Mouse (Mus musculus): ENCODE data around the gene 1700122O11Rik. TPM values are rescaled to one million over a fixed set of nuclear protein-coding genes. Genes with fewer than 3 reads are reported as not detected.

1700122O11Rik gene
- polyA plus RNA-seq, 1 experiment = not detected

DNA sequence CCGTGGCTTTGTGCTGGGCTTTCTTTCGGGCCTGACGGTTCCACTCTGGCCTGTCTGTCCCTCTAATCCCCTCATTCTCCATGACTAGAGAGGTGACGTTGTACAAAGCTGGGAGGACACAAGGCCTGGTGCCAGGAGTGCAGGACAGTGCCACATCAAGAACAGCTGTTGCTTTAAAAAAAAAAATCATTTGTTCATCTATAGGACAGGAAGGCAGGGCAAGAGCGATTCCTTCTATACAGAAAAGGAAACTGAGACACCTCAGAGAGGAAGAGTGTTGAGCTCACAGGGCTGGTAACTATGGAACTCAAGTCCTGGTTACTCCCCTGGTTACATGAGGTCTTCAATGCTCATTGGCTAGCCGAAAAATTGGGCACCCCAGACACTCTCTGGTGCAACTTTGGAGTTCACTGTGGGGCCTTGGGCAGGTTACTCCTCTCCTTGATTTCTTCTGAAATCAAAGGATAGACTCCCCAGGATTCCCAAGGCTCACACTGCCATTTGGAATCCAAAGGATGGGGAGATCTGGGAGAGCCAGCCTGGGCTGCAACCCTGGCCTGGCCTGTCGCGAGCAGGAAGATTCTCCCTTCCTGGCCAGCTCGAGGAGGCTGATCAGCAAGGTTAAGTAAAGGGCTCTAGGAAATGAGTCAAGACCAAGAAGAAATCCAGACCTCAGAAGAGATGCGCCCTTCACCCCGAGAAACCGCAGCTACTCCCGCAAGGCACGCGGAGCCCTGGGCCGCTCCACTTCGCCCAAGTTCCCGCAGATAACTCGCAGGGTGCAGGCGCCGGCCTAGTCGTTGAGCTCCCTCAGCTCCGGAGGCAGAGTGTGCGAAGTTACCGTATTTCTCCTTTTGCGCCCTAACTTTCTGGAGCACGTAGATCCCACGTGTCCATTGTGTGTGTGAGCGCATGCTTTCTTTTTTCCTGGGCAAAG lies 3.5 kb upstream of the 1700122O11Rik start:
- peak overlapping the region; percentile 19 for H3K4me3 ChIP-seq (ENCODE audit: insufficient read depth, low read depth, low read length)
- 23% methylated on average over 29 of the region's 29 CpGs for WGBS
- peak overlapping the region; percentile 8; the same call in 1 of the 2 replicates for H3K27ac ChIP-seq (ENCODE audit: insufficient read depth, low read depth, low read length)
- H3K36me3 ChIP-seq (ENCODE audit: control insufficient read depth, insufficient read depth, low read length) = no peaks in the 10 kb centered on the region
- H3K4me1 ChIP-seq (ENCODE audit: control insufficient read depth, insufficient read depth, low read length) = no peaks in the 10 kb centered on the region; the same call in 1 of the 2 replicates
- H3K27me3 ChIP-seq (replicated peaks; ENCODE audit: control insufficient read depth, insufficient read depth, low read length) = no peaks in the 10 kb centered on the region
- DNase-seq = peak; percentile 58
- TF ChIP-seq CTCF (conservative IDR thresholded peaks at IDR 0.05; ENCODE audit: insufficient read depth, insufficient read length, low read depth, low read length) (no peak), POLR2A (IDR thresholded peaks at IDR 0.05; ENCODE audit: low read depth, low read length) (no peak)

DNA sequence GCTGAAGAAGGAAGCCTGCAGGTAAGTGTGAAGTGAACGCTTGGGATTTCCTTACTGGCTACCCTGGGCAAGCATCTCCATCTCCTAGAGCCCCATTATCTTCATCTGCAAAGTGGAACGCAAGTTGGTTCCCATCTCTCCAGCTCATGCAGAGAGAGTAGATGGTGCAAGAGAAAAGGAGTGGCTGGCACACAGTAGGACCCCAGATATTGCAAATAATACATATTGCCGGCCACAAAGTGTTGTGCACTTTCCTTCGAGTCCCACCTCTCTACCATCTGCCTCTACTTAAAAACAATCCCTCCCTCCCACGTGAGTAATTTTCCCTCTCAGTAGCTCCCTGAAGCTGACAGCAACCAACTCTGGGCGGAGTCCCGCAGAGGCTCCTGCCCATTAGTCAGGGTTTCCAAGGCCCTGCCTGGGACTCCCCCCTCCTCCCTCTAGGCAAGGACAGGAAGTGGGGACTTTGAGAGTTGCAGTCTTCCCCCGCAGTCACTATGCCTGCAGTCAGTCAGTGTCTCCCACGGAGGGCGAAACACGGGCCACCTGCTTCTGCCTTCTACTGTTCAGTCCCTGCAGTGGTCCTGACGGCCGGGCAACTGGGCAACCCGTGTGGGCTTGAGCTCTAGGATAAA lies 1.3 kb upstream of the 1700122O11Rik start:
- DNase-seq = peak; percentile 71
- Histone ChIP-seq H3K27me3 (replicated peaks; ENCODE audit: control insufficient read depth, insufficient read depth, low read length) (no peaks in the 10 kb centered on the region), H3K36me3 (ENCODE audit: control insufficient read depth, insufficient read depth, low read length) (no peaks in the 10 kb centered on the region), H3K4me3 (ENCODE audit: insufficient read depth, low read depth, low read length) (peak overlapping the region; percentile 23; the same call in 1 of the 2 replicates), H3K27ac (ENCODE audit: insufficient read depth, low read depth, low read length) (no peak overlapping the region; the same call in 1 of the 2 replicates), H3K4me1 (ENCODE audit: control insufficient read depth, insufficient read depth, low read length) (no peaks in the 10 kb centered on the region; the same call in 1 of the 2 replicates)
- TF ChIP-seq POLR2A (IDR thresholded peaks at IDR 0.05; ENCODE audit: low read depth, low read length) (no peak), CTCF (conservative IDR thresholded peaks at IDR 0.05; ENCODE audit: insufficient read depth, insufficient read length, low read depth, low read length) (no peak)
- 18% methylated on average over 14 of the region's 14 CpGs for WGBS

DNA sequence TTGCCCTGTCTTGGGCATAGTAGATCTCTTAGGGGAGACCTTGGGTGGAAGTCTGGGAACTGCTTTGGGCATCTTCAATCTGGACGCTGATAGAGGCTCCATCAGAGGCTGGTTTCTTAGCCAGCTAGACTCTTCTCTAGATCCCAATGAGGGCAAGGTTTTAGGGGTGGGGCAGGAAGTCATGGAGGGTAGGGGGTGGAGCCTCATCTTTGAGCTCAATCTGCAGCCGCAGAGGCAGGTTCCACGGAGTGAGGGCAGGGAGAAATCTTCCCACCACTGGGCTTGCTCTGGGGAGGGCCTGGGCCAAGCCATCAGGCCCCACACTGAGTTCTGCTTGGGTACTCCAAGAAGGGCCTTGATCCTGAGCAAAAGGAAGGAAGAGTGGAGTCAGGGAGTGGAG lies 1.2 kb downstream of the 1700122O11Rik start:
- Histone ChIP-seq H3K27me3 (replicated peaks; ENCODE audit: control insufficient read depth, insufficient read depth, low read length) (peaks cover 1% of the 10 kb centered on the region; the same call in 1 of the 2 replicates), H3K36me3 (ENCODE audit: control insufficient read depth, insufficient read depth, low read length) (no peaks in the 10 kb centered on the region), H3K27ac (ENCODE audit: insufficient read depth, low read depth, low read length) (no peak overlapping the region), H3K4me1 (ENCODE audit: control insufficient read depth, insufficient read depth, low read length) (no peaks in the 10 kb centered on the region; the same call in 1 of the 2 replicates), H3K4me3 (ENCODE audit: insufficient read depth, low read depth, low read length) (no peak overlapping the region)
- TF ChIP-seq POLR2A (IDR thresholded peaks at IDR 0.05; ENCODE audit: low read depth, low read length) = no peak
- TF ChIP-seq CTCF (conservative IDR thresholded peaks at IDR 0.05; ENCODE audit: insufficient read depth, insufficient read length, low read depth, low read length) = no peak
- 70% methylated on average over 3 of the region's 3 CpGs for WGBS
- no peak for DNase-seq

DNA sequence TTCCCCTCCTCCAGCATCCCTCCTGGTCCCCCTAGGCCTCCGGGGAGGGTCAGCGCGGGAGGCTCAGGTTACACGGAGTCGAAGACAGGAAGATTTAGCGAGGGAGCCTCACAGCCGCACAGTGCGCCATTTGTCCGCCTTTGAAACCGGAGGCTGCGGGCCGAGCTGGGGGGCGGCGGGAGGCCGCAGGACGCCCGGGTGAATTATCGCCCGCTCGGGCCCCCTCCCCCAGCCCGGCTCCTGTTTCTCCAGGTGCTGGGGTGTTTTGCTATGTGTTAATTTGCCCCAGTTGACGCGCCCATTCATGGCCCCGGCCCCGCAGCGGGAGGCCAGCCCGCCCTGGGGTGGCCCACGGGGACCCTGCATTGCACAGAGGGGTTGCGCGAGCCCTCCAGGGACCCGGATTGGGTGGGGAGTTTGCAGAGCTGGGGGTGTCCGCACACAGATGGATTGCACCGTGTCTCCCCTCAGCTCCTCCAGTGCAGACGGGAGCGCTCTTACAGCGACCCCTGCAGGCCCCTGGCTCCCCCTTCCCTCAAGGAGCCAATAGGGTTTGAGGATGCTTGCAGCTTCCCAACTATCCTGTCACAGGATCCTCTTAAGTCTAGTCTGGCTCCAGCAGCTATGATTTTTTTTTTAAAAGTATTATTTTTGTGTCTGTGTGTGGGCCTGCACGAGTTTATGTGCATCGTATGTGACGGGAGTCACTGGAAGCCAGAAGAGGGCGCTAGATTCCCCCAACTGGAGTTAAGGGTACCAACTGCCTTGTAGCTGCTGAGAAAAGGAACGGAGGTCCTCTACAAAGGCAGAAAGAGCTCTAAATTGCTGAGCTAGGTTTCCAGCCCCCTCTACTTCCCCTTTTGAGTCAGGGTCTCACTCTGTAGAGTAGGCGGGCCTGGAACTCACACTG lies 6.3 kb downstream of the 1700122O11Rik start:
- Histone ChIP-seq H3K4me3 (ENCODE audit: insufficient read depth, low read depth, low read length) (no peak overlapping the region), H3K27me3 (replicated peaks; ENCODE audit: control insufficient read depth, insufficient read depth, low read length) (peaks cover 3% of the 10 kb centered on the region; the same call in 1 of the 2 replicates), H3K27ac (ENCODE audit: insufficient read depth, low read depth, low read length) (no peak overlapping the region), H3K36me3 (ENCODE audit: control insufficient read depth, insufficient read depth, low read length) (no peaks in the 10 kb centered on the region), H3K4me1 (ENCODE audit: control insufficient read depth, insufficient read depth, low read length) (no peaks in the 10 kb centered on the region)
- TF ChIP-seq CTCF (conservative IDR thresholded peaks at IDR 0.05; ENCODE audit: insufficient read depth, insufficient read length, low read depth, low read length) = no peak
- TF ChIP-seq POLR2A (IDR thresholded peaks at IDR 0.05; ENCODE audit: low read depth, low read length) = no peak
- no peak for DNase-seq
- 13% methylated on average over 42 of the region's 42 CpGs for WGBS

DNA sequence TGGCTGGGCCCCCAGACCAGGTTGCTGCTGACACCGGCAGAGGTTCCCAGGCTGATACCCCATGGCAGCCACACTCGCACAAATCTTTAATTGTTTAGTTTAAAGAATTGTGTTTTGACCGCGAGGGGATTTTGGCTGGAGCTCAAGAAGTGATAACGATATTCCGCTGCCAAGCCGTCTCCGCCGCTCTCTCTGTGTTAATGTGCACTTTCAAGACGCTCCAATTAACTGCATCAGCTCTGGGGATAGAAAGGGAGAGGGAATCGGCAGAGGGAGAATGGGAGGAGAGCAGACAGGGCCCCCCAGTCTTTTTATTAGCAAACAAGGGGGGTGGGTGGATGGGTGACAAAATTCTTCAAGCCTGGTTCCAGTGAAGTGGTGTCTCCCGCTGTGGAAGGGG lies 8.9 kb downstream of the 1700122O11Rik start:
- H3K27ac ChIP-seq (ENCODE audit: insufficient read depth, low read depth, low read length) = no peak overlapping the region
- no peak for DNase-seq
- WGBS = 42% methylated on average over 12 of the region's 12 CpGs
- TF ChIP-seq CTCF (conservative IDR thresholded peaks at IDR 0.05; ENCODE audit: insufficient read depth, insufficient read length, low read depth, low read length) (no peak), POLR2A (IDR thresholded peaks at IDR 0.05; ENCODE audit: low read depth, low read length) (no peak)
- H3K36me3 ChIP-seq (ENCODE audit: control insufficient read depth, insufficient read depth, low read length) = no peaks in the 10 kb centered on the region
- H3K4me1 ChIP-seq (ENCODE audit: control insufficient read depth, insufficient read depth, low read length) = no peaks in the 10 kb centered on the region
- no peak overlapping the region for H3K4me3 ChIP-seq (ENCODE audit: insufficient read depth, low read depth, low read length)
- H3K27me3 ChIP-seq (replicated peaks; ENCODE audit: control insufficient read depth, insufficient read depth, low read length) = peaks cover 3% of the 10 kb centered on the region; the same call in 1 of the 2 replicates

DNA sequence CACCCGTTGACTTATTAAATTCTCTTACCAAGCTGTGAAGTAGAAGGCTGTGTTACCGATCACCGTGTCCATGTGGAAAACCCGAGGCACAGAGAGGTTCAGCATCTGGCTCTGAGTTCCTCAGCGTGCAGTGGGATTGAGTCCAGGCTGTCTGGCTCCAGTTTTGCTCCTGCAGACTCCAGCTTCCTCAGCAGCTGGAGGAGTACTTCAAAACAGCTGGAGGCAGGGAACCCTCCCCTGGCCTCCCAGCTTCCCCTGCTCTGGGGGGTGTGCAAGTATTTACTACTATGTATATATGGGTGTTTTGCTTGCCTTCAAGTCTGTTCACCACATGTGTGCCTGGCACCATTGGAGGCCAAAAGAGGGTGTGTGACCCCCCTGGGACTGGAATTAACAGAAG lies 9.8 kb downstream of the 1700122O11Rik start:
- Histone ChIP-seq H3K4me3 (ENCODE audit: insufficient read depth, low read depth, low read length) (no peak overlapping the region), H3K27ac (ENCODE audit: insufficient read depth, low read depth, low read length) (no peak overlapping the region), H3K27me3 (replicated peaks; ENCODE audit: control insufficient read depth, insufficient read depth, low read length) (peaks cover 3% of the 10 kb centered on the region; the same call in 1 of the 2 replicates), H3K4me1 (ENCODE audit: control insufficient read depth, insufficient read depth, low read length) (no peaks in the 10 kb centered on the region), H3K36me3 (ENCODE audit: control insufficient read depth, insufficient read depth, low read length) (no peaks in the 10 kb centered on the region)
- TF ChIP-seq POLR2A (IDR thresholded peaks at IDR 0.05; ENCODE audit: low read depth, low read length) = no peak
- no peak for TF ChIP-seq CTCF (conservative IDR thresholded peaks at IDR 0.05; ENCODE audit: insufficient read depth, insufficient read length, low read depth, low read length)
- WGBS = 81% methylated on average over 5 of the region's 5 CpGs
- DNase-seq = no peak
